Mouse (Mus musculus): ENCODE data around the gene Mrpl10. TPM values are rescaled to one million over a fixed set of nuclear protein-coding genes. Genes with fewer than 3 reads are reported as not detected.

The Mrpl10 gene
- total and polyA plus RNA-seq, 3 experiments: 104 to 132 (median 119) TPM

DNA sequence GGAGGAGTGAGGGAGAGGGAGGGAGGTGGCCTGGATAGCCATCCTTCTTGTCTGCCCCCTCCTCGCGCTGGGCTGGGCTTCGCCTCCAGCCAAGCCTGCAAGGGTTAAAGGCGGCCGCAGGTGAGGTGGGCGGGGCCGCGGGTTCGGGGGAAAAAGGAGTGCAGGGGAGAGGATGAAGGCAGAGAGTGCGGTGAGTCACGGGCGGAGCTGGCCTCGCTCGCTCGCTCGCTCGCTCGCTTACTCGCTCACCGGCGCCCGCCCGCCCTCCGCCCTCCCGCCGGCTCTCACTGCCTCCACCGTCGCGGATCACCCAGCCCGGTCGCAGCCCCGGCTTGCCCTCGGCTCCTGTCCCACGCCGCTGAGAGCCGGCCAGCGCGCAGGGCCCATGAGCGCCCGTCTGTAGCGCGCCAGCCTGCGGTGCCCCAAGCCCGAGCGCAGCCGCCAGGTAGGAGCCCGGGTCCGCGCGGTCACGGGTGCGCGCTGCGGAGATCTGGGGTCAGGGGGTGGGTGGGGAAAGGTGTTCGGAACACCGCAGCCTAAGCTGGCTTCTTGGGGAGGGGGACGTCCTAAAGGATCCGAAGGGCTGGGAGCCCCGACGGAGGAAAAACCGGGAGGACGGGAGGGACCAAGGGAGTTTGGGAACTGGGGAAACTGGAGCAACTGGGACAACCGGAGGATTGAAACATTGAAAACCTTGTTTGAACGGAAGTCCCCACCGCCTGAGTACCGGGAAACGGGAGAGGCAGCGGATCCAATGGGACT, 22.6 kb upstream of the Mrpl10 start (continued):
- TF ChIP-seq HCFC1 (IDR thresholded peaks at IDR 0.05; ENCODE audit: low read depth, low read length) (no peak; the same call in 1 of the 2 replicates), JUN (IDR thresholded peaks at IDR 0.05; ENCODE audit: insufficient read depth, low read depth, low read length) (no peak), SIN3A (IDR thresholded peaks at IDR 0.05; ENCODE audit: low read length) (peak; percentile 62), EP300 (IDR thresholded peaks at IDR 0.05; ENCODE audit: low read length) (no peak), GABPA (IDR thresholded peaks at IDR 0.05; ENCODE audit: insufficient replicate concordance, low read depth, low read length) (no peak), MAZ (IDR thresholded peaks at IDR 0.05; ENCODE audit: low read depth, low read length) (peak; percentile 82; the same call in 1 of the 2 replicates), PAX5 (IDR thresholded peaks at IDR 0.05; ENCODE audit: low read length) (no peak), MEF2A (IDR thresholded peaks at IDR 0.05; ENCODE audit: borderline replicate concordance, low read depth, low read length) (0 out of 2 replicates have a peak, but pooled peaks have one; percentile 46), MYC (IDR thresholded peaks at IDR 0.05; ENCODE audit: low read depth, low read length) (no peak), UBTF (IDR thresholded peaks at IDR 0.05; ENCODE audit: low read depth, low read length) (peak; percentile 95)

DNA sequence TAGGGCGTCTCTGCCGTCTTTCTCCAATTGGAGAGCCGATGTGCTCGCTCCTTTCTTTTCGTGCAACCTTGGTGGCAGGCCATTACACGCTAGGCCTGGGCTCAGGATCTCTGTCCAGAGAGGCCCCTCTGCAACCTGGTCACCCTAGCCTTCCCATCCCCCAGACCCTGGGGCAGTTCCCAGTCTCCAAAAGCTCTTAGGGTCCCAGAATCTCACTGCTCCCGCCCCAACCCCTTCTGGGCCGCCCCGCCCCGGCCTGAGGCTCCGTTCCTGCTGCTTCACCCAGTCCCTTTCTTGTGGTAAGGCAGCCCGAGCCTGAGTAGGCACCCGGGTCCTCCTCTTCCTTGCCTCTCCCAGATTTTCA, 22.0 kb upstream of the Mrpl10 start:
- TF ChIP-seq BHLHE40 (IDR thresholded peaks at IDR 0.05; ENCODE audit: low read depth, low read length) (no peak), TCF12 (IDR thresholded peaks at IDR 0.05; ENCODE audit: low read depth, low read length) (0 out of 2 replicates have a peak, but pooled peaks have one; percentile 24), SIN3A (IDR thresholded peaks at IDR 0.05; ENCODE audit: low read length) (peak; percentile 15)
- H3K9me3 ChIP-seq (replicated peaks; ENCODE audit: low read length): no peaks in the 10 kb centered on the region
- H3K27me3 ChIP-seq (replicated peaks): peaks cover 33% of the 10 kb centered on the region
- H3K4me2 ChIP-seq (ENCODE audit: insufficient read depth, low read depth, poor library complexity, severe bottlenecking): peak overlapping the region; percentile 52
- peak overlapping the region; percentile 56 to 99 (median 71) for H3K4me3 ChIP-seq (replicated peaks in 1 of 3; ENCODE audit: low read depth in 2 of 3, low read length in 2 of 3, poor library complexity in 1 of 3)
- peaks cover 6 to 55% of the 10 kb centered on the region in 2 experiments for H3K4me1 ChIP-seq (ENCODE audit: control insufficient read depth in 1 of 2, insufficient read depth in 2 of 2)
- no peak for DNase-seq (ENCODE audit: extremely low read depth)
- H3K27ac ChIP-seq (ENCODE audit: insufficient read depth, low read depth): no peak overlapping the region; the same call in 1 of the 2 replicates
- H3K9ac ChIP-seq (ENCODE audit: insufficient read depth, low read depth): peak overlapping the region; percentile 65
- in situ Hi-C loops (cut with MboI; ENCODE audit: low pct_ligation_motif_present, low pct_unique_long_range_greater_than_20kb, low sequenced_read_pairs): no loop called here
- dilution Hi-C loops (cut with MboI; ENCODE audit: extremely low pct_ligation_motif_present, extremely low pct_unique_long_range_greater_than_20kb, low sequenced_read_pairs): no loop called here
- peaks cover 8 to 26% of the 10 kb centered on the region in 2 experiments for H3K36me3 ChIP-seq (replicated peaks in 1 of 2; ENCODE audit: control insufficient read depth in 1 of 2, insufficient read depth in 1 of 2, low read length in 1 of 2)
- peaks cover 47% of the 10 kb centered on the region for H3K79me2 ChIP-seq (replicated peaks; ENCODE audit: control insufficient read depth, extremely low read depth, insufficient read depth, poor library complexity, severe bottlenecking)

DNA sequence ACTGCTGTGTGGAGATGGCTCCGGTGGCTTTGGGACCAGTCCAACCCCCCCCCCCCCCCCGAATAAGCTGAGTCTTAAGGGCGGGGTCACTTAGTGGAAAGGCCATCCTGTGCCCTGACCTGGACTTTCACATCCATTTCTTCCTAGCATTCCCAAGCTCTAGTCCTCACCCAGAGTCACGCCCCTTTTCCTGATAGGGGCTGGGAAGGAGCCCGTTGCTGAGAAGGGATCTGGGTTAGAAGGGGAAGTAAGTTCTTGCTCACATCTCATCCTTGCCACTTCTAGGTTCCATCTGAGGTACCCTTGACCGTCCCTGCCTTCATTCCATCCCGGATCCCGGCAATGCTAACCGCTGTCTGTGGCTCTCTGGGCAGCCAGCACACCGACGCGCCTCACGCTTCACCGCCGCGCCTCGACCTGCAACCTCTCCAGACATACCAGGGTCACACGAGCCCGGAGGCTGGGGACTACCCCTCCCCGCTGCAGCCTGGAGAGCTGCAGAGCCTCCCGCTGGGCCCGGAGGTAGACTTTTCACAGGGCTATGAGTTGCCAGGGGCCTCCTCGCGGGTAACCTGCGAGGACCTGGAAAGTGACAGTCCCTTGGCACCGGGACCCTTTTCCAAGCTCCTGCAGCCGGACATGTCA, 20.1 kb upstream of the Mrpl10 start:
- Histone ChIP-seq H3K9me3 (replicated peaks; ENCODE audit: low read length) (no peaks in the 10 kb centered on the region), H3K4me1 (ENCODE audit: control insufficient read depth in 1 of 2, insufficient read depth in 2 of 2) (peaks cover 10 to 57% of the 10 kb centered on the region in 2 experiments), H3K27ac (ENCODE audit: insufficient read depth, low read depth) (peak overlapping the region; percentile 83), H3K4me3 (replicated peaks in 1 of 3; ENCODE audit: low read depth in 2 of 3, low read length in 2 of 3, poor library complexity in 1 of 3) (peak overlapping the region; percentile 63 to 99 (median 64)), H3K79me2 (replicated peaks; ENCODE audit: control insufficient read depth, extremely low read depth, insufficient read depth, poor library complexity, severe bottlenecking) (peaks cover 52% of the 10 kb centered on the region), H3K4me2 (ENCODE audit: insufficient read depth, low read depth, poor library complexity, severe bottlenecking) (peak overlapping the region; percentile 70), H3K9ac (ENCODE audit: insufficient read depth, low read depth) (peak overlapping the region; percentile 65), H3K36me3 (replicated peaks in 1 of 2; ENCODE audit: control insufficient read depth in 1 of 2, insufficient read depth in 1 of 2, low read length in 1 of 2) (peaks cover 10 to 31% of the 10 kb centered on the region in 2 experiments), H3K27me3 (replicated peaks) (peaks cover 28% of the 10 kb centered on the region)
- DNase-seq (ENCODE audit: extremely low read depth): no peak
- dilution Hi-C loops (cut with MboI; ENCODE audit: extremely low pct_ligation_motif_present, extremely low pct_unique_long_range_greater_than_20kb, low sequenced_read_pairs) (no loop called here), in situ Hi-C loops (cut with MboI; ENCODE audit: low pct_ligation_motif_present, low pct_unique_long_range_greater_than_20kb, low sequenced_read_pairs) (loop anchor here (5.0 kb wide), 2 partner anchors 34 to 104 kb away; partner anchors contain the start of gene Cdk5rap3)
- TF ChIP-seq PAX5 (IDR thresholded peaks at IDR 0.05; ENCODE audit: low read length) (no peak), JUN (IDR thresholded peaks at IDR 0.05; ENCODE audit: insufficient read depth, low read depth, low read length) (no peak), E2F4 (IDR thresholded peaks at IDR 0.05; ENCODE audit: insufficient replicate concordance, low read depth, low read length) (no peak), USF2 (conservative IDR thresholded peaks at IDR 0.05; ENCODE audit: low read depth, low read length) (no peak), ZKSCAN1 (IDR thresholded peaks at IDR 0.05; ENCODE audit: borderline replicate concordance, low read depth, low read length) (no peak), JUND (conservative IDR thresholded peaks at IDR 0.05; ENCODE audit: low read depth, low read length) (no peak), ZMIZ1 (IDR thresholded peaks at IDR 0.05; ENCODE audit: low read depth, low read length) (no peak; the same call in 1 of the 2 replicates), HCFC1 (IDR thresholded peaks at IDR 0.05; ENCODE audit: low read depth, low read length) (no peak), MXI1 (IDR thresholded peaks at IDR 0.05; ENCODE audit: low read depth, low read length) (peak; percentile 56; the same call in 1 of the 2 replicates), KAT2A (IDR thresholded peaks at IDR 0.05; ENCODE audit: insufficient replicate concordance, low read length) (no peak), RAD21 (IDR thresholded peaks at IDR 0.05; ENCODE audit: low read depth, low read length) (no peak), BHLHE40 (IDR thresholded peaks at IDR 0.05; ENCODE audit: low read depth, low read length) (peak; percentile 55), SIN3A (IDR thresholded peaks at IDR 0.05; ENCODE audit: low read length) (peak; percentile 20; the same call in 1 of the 2 replicates), MAX (IDR thresholded peaks at IDR 0.05; ENCODE audit: low read length) (0 out of 2 replicates have a peak, but pooled peaks have one; percentile 35), GABPA (IDR thresholded peaks at IDR 0.05; ENCODE audit: insufficient replicate concordance, low read depth, low read length) (no peak), RCOR1 (conservative IDR thresholded peaks at IDR 0.05; ENCODE audit: low read depth, low read length) (no peak), USF1 (IDR thresholded peaks at IDR 0.05; ENCODE audit: low read depth, low read length) (no peak), NELFE (IDR thresholded peaks at IDR 0.05; ENCODE audit: low read depth, low read length) (no peak), ZNF384 (IDR thresholded peaks at IDR 0.05; ENCODE audit: low read depth, low read length) (no peak), TCF12 (IDR thresholded peaks at IDR 0.05; ENCODE audit: low read depth, low read length) (no peak)
